ENCODE assay signal across 11 mouse cellular contexts in the genomic region with DNA sequence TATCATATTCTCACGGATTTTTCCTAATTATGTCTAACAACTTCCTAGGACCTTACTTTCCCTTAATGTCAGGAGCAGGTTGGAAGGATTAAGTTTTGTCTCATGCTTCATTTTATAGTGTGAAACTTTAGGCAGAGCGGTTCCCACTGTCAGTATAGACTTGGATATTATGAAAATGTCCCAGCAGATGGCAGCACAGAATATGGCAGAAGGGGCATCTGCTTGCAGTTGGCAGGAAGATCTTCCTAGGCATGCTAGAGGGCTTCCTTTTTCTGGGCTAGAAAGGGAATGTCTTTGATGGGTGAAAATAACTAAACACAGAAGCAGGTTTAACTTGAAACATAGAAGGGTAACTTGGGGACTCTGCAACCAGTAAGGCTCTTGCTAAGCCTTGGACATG.
DNase-seq lines count a peak whose midpoint lies in the region; ATAC-seq and TF ChIP-seq lines count a peak whose summit lies in the region.
"Had no signal": no experiment of that assay in that cellular context is flagged by ENCODE, and none has a peak within 500 bp of the region (broad histone marks: within the 10 kb centered on the region; RNA-seq: fewer than 3 reads in every experiment).

No protein-coding gene starts in this region.

- DNase-seq in forebrain, postnatal 0 days: peak; percentile 90
- DNase-seq in midbrain, embryonic 14.5 days: peak; percentile 79
- DNase-seq in midbrain, embryonic 11.5 days (ENCODE audit: low spot score, missing footprints): no peak
- peak; percentile 68 to 87 for DNase-seq in layer of hippocampus, postnatal 14 days (ENCODE audit: low spot score in 2 of 2)
- peak; percentile 52 for DNase-seq in telencephalon, adult 2 months (ENCODE audit: low read depth, low spot score)
- DNase-seq in urinary bladder, adult 2 months (ENCODE audit: low spot score): no peak

- no peaks in the 10 kb centered on the region for H3K27me3 ChIP-seq in forebrain, postnatal 0 days (ENCODE audit: insufficient read depth, low read length)
- H3K27me3 ChIP-seq in forebrain, embryonic 13.5 days: no peaks in the 10 kb centered on the region
- no peaks in the 10 kb centered on the region for H3K27me3 ChIP-seq in midbrain, embryonic 14.5 days (ENCODE audit: control insufficient read depth, insufficient read depth, low read length)
- H3K27me3 ChIP-seq in midbrain, embryonic 11.5 days (ENCODE audit: control insufficient read depth, insufficient read depth, low read length): no peaks in the 10 kb centered on the region
- no peaks in the 10 kb centered on the region for H3K27me3 ChIP-seq in heart, embryonic 11.5 days (ENCODE audit: control insufficient read depth, insufficient read depth, low read length)
- H3K27me3 ChIP-seq: embryonic facial prominence, embryonic 12.5 days; liver, embryonic 15.5 days had no signal

- H3K36me3 ChIP-seq in forebrain, postnatal 0 days (ENCODE audit: insufficient read depth): no peaks in the 10 kb centered on the region
- no peaks in the 10 kb centered on the region for H3K36me3 ChIP-seq in forebrain, embryonic 13.5 days (ENCODE audit: poor library complexity, severe bottlenecking)
- H3K36me3 ChIP-seq in midbrain, embryonic 14.5 days (ENCODE audit: control insufficient read depth, insufficient read depth, low read length): no peaks in the 10 kb centered on the region
- H3K36me3 ChIP-seq in midbrain, embryonic 11.5 days (ENCODE audit: control insufficient read depth, insufficient read depth, low read length): no peaks in the 10 kb centered on the region
- H3K36me3 ChIP-seq in heart, embryonic 11.5 days (ENCODE audit: control insufficient read depth, insufficient read depth, low read length): no peaks in the 10 kb centered on the region
- H3K36me3 ChIP-seq: embryonic facial prominence, embryonic 12.5 days; G1E; liver, embryonic 15.5 days had no signal

- 50% methylated on average over 2 of the region's 2 CpGs for WGBS in forebrain, postnatal 0 days
- 63% methylated on average over 2 of the region's 2 CpGs for WGBS in forebrain, embryonic 13.5 days
- WGBS in midbrain, embryonic 14.5 days: 74% methylated on average over 2 of the region's 2 CpGs
- WGBS in midbrain, embryonic 11.5 days: 78% methylated on average over 2 of the region's 2 CpGs
- WGBS in heart, embryonic 11.5 days (ENCODE audit: insufficient replicate concordance): 60% methylated on average over 2 of the region's 2 CpGs

- H3K4me3 ChIP-seq in forebrain, postnatal 0 days (ENCODE audit: low read depth, low read length): no peak overlapping the region
- H3K4me3 ChIP-seq in forebrain, embryonic 13.5 days: no peak overlapping the region
- H3K4me3 ChIP-seq in midbrain, embryonic 14.5 days (replicated peaks; ENCODE audit: low read depth, low read length): no peak overlapping the region
- H3K4me3 ChIP-seq in midbrain, embryonic 11.5 days (ENCODE audit: low read depth, low read length): no peak overlapping the region
- H3K4me3 ChIP-seq in heart, embryonic 11.5 days (ENCODE audit: low read depth, low read length): no peak overlapping the region
- H3K4me3 ChIP-seq: embryonic facial prominence, embryonic 12.5 days; liver, embryonic 15.5 days had no signal

- no peak overlapping the region for H3K27ac ChIP-seq in forebrain, postnatal 0 days (ENCODE audit: low read depth, low read length)
- H3K27ac ChIP-seq in forebrain, embryonic 13.5 days: no peak overlapping the region
- no peak overlapping the region for H3K27ac ChIP-seq in midbrain, embryonic 14.5 days (replicated peaks; ENCODE audit: low read depth, low read length)
- no peak overlapping the region for H3K27ac ChIP-seq in midbrain, embryonic 11.5 days (ENCODE audit: low read depth, low read length)
- H3K27ac ChIP-seq in heart, embryonic 11.5 days (ENCODE audit: low read depth, low read length): no peak overlapping the region
- H3K27ac ChIP-seq: embryonic facial prominence, embryonic 12.5 days; liver, embryonic 15.5 days had no signal

- peak; percentile 77 for TF ChIP-seq CTCF in forebrain, postnatal 0 days (IDR thresholded peaks at IDR 0.05; ENCODE audit: low read depth)

- H3K9ac ChIP-seq in forebrain, postnatal 0 days: no peak overlapping the region
- no peak overlapping the region for H3K9ac ChIP-seq in forebrain, embryonic 13.5 days
- H3K9ac ChIP-seq in midbrain, embryonic 14.5 days (replicated peaks; ENCODE audit: low read length): no peak overlapping the region
- no peak overlapping the region for H3K9ac ChIP-seq in midbrain, embryonic 11.5 days (ENCODE audit: low read length)
- H3K9ac ChIP-seq in heart, embryonic 11.5 days (ENCODE audit: low read depth, low read length): no peak overlapping the region
- H3K9ac ChIP-seq: embryonic facial prominence, embryonic 12.5 days; liver, embryonic 15.5 days had no signal

- no peaks in the 10 kb centered on the region for H3K9me3 ChIP-seq in forebrain, postnatal 0 days (ENCODE audit: low read length)
- no peaks in the 10 kb centered on the region for H3K9me3 ChIP-seq in forebrain, embryonic 13.5 days (replicated peaks)
- H3K9me3 ChIP-seq in midbrain, embryonic 14.5 days (ENCODE audit: control insufficient read depth, low read length): no peaks in the 10 kb centered on the region
- no peaks in the 10 kb centered on the region for H3K9me3 ChIP-seq in midbrain, embryonic 11.5 days (ENCODE audit: control insufficient read depth, low read length)
- H3K9me3 ChIP-seq in heart, embryonic 11.5 days (replicated peaks; ENCODE audit: control insufficient read depth, low read length): no peaks in the 10 kb centered on the region
- H3K9me3 ChIP-seq: embryonic facial prominence, embryonic 12.5 days; G1E; liver, embryonic 15.5 days had no signal

- H3K4me2 ChIP-seq in forebrain, postnatal 0 days (ENCODE audit: low read depth): no peak overlapping the region
- H3K4me2 ChIP-seq in forebrain, embryonic 13.5 days: no peak overlapping the region
- H3K4me2 ChIP-seq in midbrain, embryonic 14.5 days (ENCODE audit: low read length): no peak overlapping the region
- no peak overlapping the region for H3K4me2 ChIP-seq in midbrain, embryonic 11.5 days
- no peak overlapping the region for H3K4me2 ChIP-seq in heart, embryonic 11.5 days
- H3K4me2 ChIP-seq: embryonic facial prominence, embryonic 12.5 days; liver, embryonic 15.5 days had no signal

- H3K4me1 ChIP-seq in forebrain, postnatal 0 days (ENCODE audit: insufficient read depth): no peaks in the 10 kb centered on the region
- no peaks in the 10 kb centered on the region for H3K4me1 ChIP-seq in forebrain, embryonic 13.5 days
- no peaks in the 10 kb centered on the region for H3K4me1 ChIP-seq in midbrain, embryonic 14.5 days (ENCODE audit: control insufficient read depth, insufficient read depth, low read length)
- H3K4me1 ChIP-seq in midbrain, embryonic 11.5 days (ENCODE audit: control insufficient read depth, insufficient read depth, low read length): no peaks in the 10 kb centered on the region
- H3K4me1 ChIP-seq in heart, embryonic 11.5 days (ENCODE audit: control insufficient read depth, insufficient read depth, low read length): no peaks in the 10 kb centered on the region
- H3K4me1 ChIP-seq: embryonic facial prominence, embryonic 12.5 days; liver, embryonic 15.5 days had no signal

- peak; percentile 85 for ATAC-seq in forebrain, postnatal 0 days
- ATAC-seq in forebrain, embryonic 13.5 days: no peak
- ATAC-seq in midbrain, embryonic 14.5 days (ENCODE audit: low FRiP score, low TSS enrichment): no peak
- ATAC-seq in midbrain, embryonic 11.5 days (ENCODE audit: low FRiP score): no peak
- no peak for ATAC-seq in heart, embryonic 11.5 days (replicated peaks; ENCODE audit: insufficient number of reproducible peaks, low FRiP score, low TSS enrichment)

Comparison
In these comparisons a context has a peak if more than half of its experiments do, and no peak if none do; other contexts are left out.
1. DNase-seq: peak in forebrain, postnatal 0 days (single experiment), midbrain, embryonic 14.5 days (single experiment), layer of hippocampus, postnatal 14 days (2 of 2) and telencephalon, adult 2 months (single experiment); none in midbrain, embryonic 11.5 days (single experiment) and urinary bladder, adult 2 months (single experiment).